Mouse (Mus musculus): ENCODE results near the gene Slc30a2. TPM values are rescaled to one million over a fixed set of nuclear protein-coding genes. Genes with fewer than 3 reads are reported as not detected.
"Not testable (repeated sequence)": the region's sequence is repeated elsewhere in the genome, so short reads cannot be mapped to it uniquely, and the experiment has no call there.

Gene Slc30a2
- polyA plus RNA-seq, 1 experiment from 2014 or later, result 0.11 TPM

- Histone ChIP-seq H3K9ac (ENCODE audit: low read depth, low read length) (no peak overlapping the region), H3K4me1 (ENCODE audit: control insufficient read depth, insufficient read depth, low read length) (peaks cover 20% of the 10 kb centered on the region), H3K36me3 (ENCODE audit: control insufficient read depth, insufficient read depth, low read length) (no peaks in the 10 kb centered on the region), H3K4me3 (ENCODE audit: low read length) (no peak overlapping the region), H3K9me3 (ENCODE audit: control insufficient read depth, low read length) (no peaks in the 10 kb centered on the region), H3K27me3 (ENCODE audit: control insufficient read depth, insufficient read depth, low read length) (peaks cover 27% of the 10 kb centered on the region), H3K4me2 (replicated peaks; ENCODE audit: low read depth, low read length) (no peak overlapping the region), H3K27ac (ENCODE audit: low read depth, low read length) (no peak overlapping the region)
- no peak for ATAC-seq (ENCODE audit: low FRiP score, low TSS enrichment)
- 50% methylated on average over 1 of the region's 1 CpGs for WGBS
Measured at GRCm38 (mm10) chr4:134374306-134374705, 31.3 kb downstream of the Slc30a2 start.

GRCm38 (mm10) chr4:134378089-134378615 is 35.2 kb downstream of the Slc30a2 start:
- no peaks in the 10 kb centered on the region for H3K27me3 ChIP-seq (ENCODE audit: control insufficient read depth, insufficient read depth, low read length)
- H3K36me3 ChIP-seq (ENCODE audit: control insufficient read depth, insufficient read depth, low read length), result no peaks in the 10 kb centered on the region
- H3K27ac ChIP-seq (ENCODE audit: low read depth, low read length), result no peak overlapping the region
- no peaks in the 10 kb centered on the region for H3K4me1 ChIP-seq (ENCODE audit: control insufficient read depth, insufficient read depth, low read length)
- H3K4me2 ChIP-seq (replicated peaks; ENCODE audit: low read depth, low read length), result no peak overlapping the region
- no peak overlapping the region for H3K9ac ChIP-seq (ENCODE audit: low read depth, low read length)
- ATAC-seq (ENCODE audit: low FRiP score, low TSS enrichment), result no peak
- WGBS, result 34% methylated on average over 10 of the region's 10 CpGs
- H3K9me3 ChIP-seq (ENCODE audit: control insufficient read depth, low read length), result no peaks in the 10 kb centered on the region
- H3K4me3 ChIP-seq (ENCODE audit: low read length), result no peak overlapping the region

GRCm38 (mm10) chr4:134379510-134379909 is 36.5 kb downstream of the Slc30a2 start:
- Histone ChIP-seq H3K4me3 (ENCODE audit: low read length) (no peak overlapping the region), H3K4me1 (ENCODE audit: control insufficient read depth, insufficient read depth, low read length) (no peaks in the 10 kb centered on the region), H3K9ac (ENCODE audit: low read depth, low read length) (no peak overlapping the region), H3K36me3 (ENCODE audit: control insufficient read depth, insufficient read depth, low read length) (no peaks in the 10 kb centered on the region), H3K9me3 (ENCODE audit: control insufficient read depth, low read length) (no peaks in the 10 kb centered on the region), H3K27me3 (ENCODE audit: control insufficient read depth, insufficient read depth, low read length) (no peaks in the 10 kb centered on the region), H3K4me2 (replicated peaks; ENCODE audit: low read depth, low read length) (no peak overlapping the region), H3K27ac (ENCODE audit: low read depth, low read length) (no peak overlapping the region)
- whole genome bisulfite sequencing, result 86% methylated on average over 8 of the region's 8 CpGs
- no peak for ATAC-seq (ENCODE audit: low FRiP score, low TSS enrichment)

DNA sequence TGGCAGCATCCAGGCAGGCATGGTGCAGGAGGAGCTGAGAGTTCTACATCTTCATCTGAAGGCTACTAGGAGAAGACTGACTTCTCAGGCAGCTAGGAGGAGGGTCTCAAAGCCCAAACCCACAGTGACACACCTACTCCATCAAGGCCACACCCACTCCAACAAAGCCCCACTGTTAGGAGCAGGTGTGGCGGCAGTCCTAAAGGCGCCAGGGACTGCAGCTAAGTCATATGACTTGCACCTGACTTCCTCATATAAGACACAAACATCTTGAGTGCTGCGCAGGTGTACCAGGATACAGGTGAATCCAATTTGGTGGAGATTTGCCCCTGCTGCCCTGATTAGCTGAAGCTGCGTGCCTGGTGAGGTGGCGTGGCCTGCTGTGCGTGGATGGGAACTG is 40.8 kb downstream of the Slc30a2 start, which contains the start of gene Extl1:
Gene Extl1 (minus strand): TSS at position 101 of the 400 bp plus-strand sequence.
- H3K36me3 ChIP-seq (ENCODE audit: control insufficient read depth, insufficient read depth, low read length); H3K4me1 ChIP-seq (ENCODE audit: control insufficient read depth, insufficient read depth, low read length); H3K4me2 ChIP-seq (replicated peaks; ENCODE audit: low read depth, low read length); H3K9me3 ChIP-seq (ENCODE audit: control insufficient read depth, low read length); H3K9ac ChIP-seq (ENCODE audit: low read depth, low read length); ATAC-seq (ENCODE audit: low FRiP score, low TSS enrichment); H3K4me3 ChIP-seq (ENCODE audit: low read length); H3K27ac ChIP-seq (ENCODE audit: low read depth, low read length); H3K27me3 ChIP-seq (ENCODE audit: control insufficient read depth, insufficient read depth, low read length): not testable (repeated sequence)
- 92% methylated on average over 2 of the region's 6 CpGs for WGBS

DNA sequence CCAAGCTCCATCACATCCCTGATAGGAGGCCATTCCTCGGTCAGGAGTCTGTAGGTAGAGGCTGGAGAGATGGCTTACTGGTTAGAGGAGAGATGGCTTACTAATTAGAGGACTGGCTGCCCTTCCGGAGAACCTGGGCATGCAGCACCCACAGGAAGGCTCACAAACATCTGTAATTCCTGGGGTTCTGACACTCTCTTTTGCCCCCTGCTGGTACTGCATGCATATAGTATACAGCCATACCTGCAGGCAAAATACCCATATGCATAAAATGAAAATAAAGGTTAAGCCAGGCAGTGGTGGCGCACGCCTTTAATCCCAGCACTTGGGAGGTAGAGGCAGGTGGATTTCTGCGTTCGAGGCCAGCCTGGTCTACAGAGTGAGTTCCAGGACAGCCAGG is 44.3 kb downstream of the Slc30a2 start:
- Histone ChIP-seq H3K27ac (ENCODE audit: low read depth, low read length) (no peak overlapping the region), H3K9me3 (ENCODE audit: control insufficient read depth, low read length) (no peaks in the 10 kb centered on the region; the same call in none of the 2 replicates), H3K4me2 (replicated peaks; ENCODE audit: low read depth, low read length) (no peak overlapping the region), H3K27me3 (ENCODE audit: control insufficient read depth, insufficient read depth, low read length) (no peaks in the 10 kb centered on the region), H3K9ac (ENCODE audit: low read depth, low read length) (no peak overlapping the region), H3K4me3 (ENCODE audit: low read length) (no peak overlapping the region), H3K4me1 (ENCODE audit: control insufficient read depth, insufficient read depth, low read length) (no peaks in the 10 kb centered on the region), H3K36me3 (ENCODE audit: control insufficient read depth, insufficient read depth, low read length) (no peaks in the 10 kb centered on the region)
- 72% methylated on average over 6 of the region's 6 CpGs for WGBS
- 0 out of 2 replicates have a peak, but pooled peaks have one; percentile 20 for ATAC-seq (ENCODE audit: low FRiP score, low TSS enrichment)

GRCm38 (mm10) chr4:134388397-134388796 is 45.4 kb downstream of the Slc30a2 start:
- ATAC-seq (ENCODE audit: low FRiP score, low TSS enrichment), result no peak

DNA sequence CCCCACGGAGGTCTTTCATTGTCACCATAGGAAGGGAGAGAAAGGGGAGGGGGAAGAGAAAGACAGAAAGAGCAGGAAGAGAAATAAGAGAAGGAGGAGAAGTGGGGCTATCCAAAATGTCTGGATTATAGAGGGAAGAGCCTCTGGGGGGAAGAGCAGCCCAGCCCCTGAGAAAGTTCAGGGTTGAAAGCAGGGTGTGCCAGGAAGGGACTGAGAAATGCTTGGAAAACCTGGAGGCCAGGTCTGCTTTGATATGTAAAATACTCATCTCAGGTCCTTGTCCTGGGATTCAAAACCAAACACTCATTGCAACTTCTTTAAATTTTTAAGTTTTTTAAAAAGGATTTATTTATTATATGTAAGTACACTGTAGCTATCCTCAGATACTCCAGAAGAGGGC is 48.7 kb downstream of the Slc30a2 start:
- no peak for ATAC-seq (ENCODE audit: low FRiP score, low TSS enrichment)
- Histone ChIP-seq H3K4me2 (replicated peaks; ENCODE audit: low read depth, low read length) (no peak overlapping the region), H3K36me3 (ENCODE audit: control insufficient read depth, insufficient read depth, low read length) (no peaks in the 10 kb centered on the region), H3K27ac (ENCODE audit: low read depth, low read length) (no peak overlapping the region), H3K9me3 (ENCODE audit: control insufficient read depth, low read length) (no peaks in the 10 kb centered on the region; the same call in none of the 2 replicates), H3K9ac (ENCODE audit: low read depth, low read length) (no peak overlapping the region), H3K4me3 (ENCODE audit: low read length) (no peak overlapping the region), H3K4me1 (ENCODE audit: control insufficient read depth, insufficient read depth, low read length) (no peaks in the 10 kb centered on the region), H3K27me3 (ENCODE audit: control insufficient read depth, insufficient read depth, low read length) (no peaks in the 10 kb centered on the region)
- 90% methylated on average over 1 of the region's 1 CpGs for WGBS

More at GRCm38 (mm10) chr4:134388397-134388796, 45.4 kb downstream of the Slc30a2 start:
- Histone ChIP-seq H3K4me1 (ENCODE audit: control insufficient read depth, insufficient read depth, low read length) (no peaks in the 10 kb centered on the region), H3K9me3 (ENCODE audit: control insufficient read depth, low read length) (no peaks in the 10 kb centered on the region; the same call in none of the 2 replicates), H3K27ac (ENCODE audit: low read depth, low read length) (no peak overlapping the region), H3K4me3 (ENCODE audit: low read length) (no peak overlapping the region), H3K9ac (ENCODE audit: low read depth, low read length) (no peak overlapping the region), H3K36me3 (ENCODE audit: control insufficient read depth, insufficient read depth, low read length) (no peaks in the 10 kb centered on the region), H3K4me2 (replicated peaks; ENCODE audit: low read depth, low read length) (no peak overlapping the region), H3K27me3 (ENCODE audit: control insufficient read depth, insufficient read depth, low read length) (no peaks in the 10 kb centered on the region)
- 13% methylated on average over 5 of the region's 5 CpGs for WGBS

DNA sequence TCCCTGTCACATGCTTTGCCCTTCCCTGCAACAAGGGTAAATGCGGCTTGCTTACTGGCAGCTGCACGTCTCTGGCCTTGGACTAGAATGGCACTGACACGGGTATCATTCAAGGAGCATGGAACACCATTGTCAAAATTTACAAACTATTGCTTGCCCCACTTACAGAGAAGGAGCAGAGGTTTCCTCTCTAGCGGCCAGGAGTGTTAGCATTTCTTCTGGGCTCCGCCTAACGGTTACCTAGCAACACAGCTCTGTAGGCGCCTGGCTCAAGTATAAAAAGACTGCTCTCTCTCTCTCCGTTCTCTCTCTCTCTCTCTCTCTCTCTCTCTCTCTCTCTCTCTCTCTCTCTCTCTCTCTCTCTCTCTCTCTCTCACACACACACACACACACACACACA is 49.6 kb downstream of the Slc30a2 start:
- Histone ChIP-seq H3K36me3 (ENCODE audit: control insufficient read depth, insufficient read depth, low read length) (no peaks in the 10 kb centered on the region), H3K4me2 (replicated peaks; ENCODE audit: low read depth, low read length) (no peak overlapping the region), H3K27me3 (ENCODE audit: control insufficient read depth, insufficient read depth, low read length) (no peaks in the 10 kb centered on the region), H3K27ac (ENCODE audit: low read depth, low read length) (no peak overlapping the region), H3K4me3 (ENCODE audit: low read length) (no peak overlapping the region), H3K4me1 (ENCODE audit: control insufficient read depth, insufficient read depth, low read length) (0 out of 2 replicates have a peak, but pooled peaks cover 6% of the 10 kb centered on the region), H3K9ac (ENCODE audit: low read depth, low read length) (no peak overlapping the region), H3K9me3 (ENCODE audit: control insufficient read depth, low read length) (no peaks in the 10 kb centered on the region; the same call in none of the 2 replicates)
- 25% methylated on average over 8 of the region's 8 CpGs for WGBS
- ATAC-seq (ENCODE audit: low FRiP score, low TSS enrichment), result no peak

GRCm38 (mm10) chr4:134393026-134393425 is 50.0 kb downstream of the Slc30a2 start:
- no peak for ATAC-seq (ENCODE audit: low FRiP score, low TSS enrichment)
- H3K27me3 ChIP-seq (ENCODE audit: control insufficient read depth, insufficient read depth, low read length), result no peaks in the 10 kb centered on the region
- no peak overlapping the region for H3K9ac ChIP-seq (ENCODE audit: low read depth, low read length)
- no peak overlapping the region for H3K4me2 ChIP-seq (replicated peaks; ENCODE audit: low read depth, low read length)
- no peaks in the 10 kb centered on the region; the same call in none of the 2 replicates for H3K9me3 ChIP-seq (ENCODE audit: control insufficient read depth, low read length)
- H3K27ac ChIP-seq (ENCODE audit: low read depth, low read length), result no peak overlapping the region
- H3K4me3 ChIP-seq (ENCODE audit: low read length), result no peak overlapping the region
- 0 out of 2 replicates have a peak, but pooled peaks cover 8% of the 10 kb centered on the region for H3K4me1 ChIP-seq (ENCODE audit: control insufficient read depth, insufficient read depth, low read length)
- H3K36me3 ChIP-seq (ENCODE audit: control insufficient read depth, insufficient read depth, low read length), result no peaks in the 10 kb centered on the region
- 26% methylated on average over 12 of the region's 12 CpGs for WGBS
